Mouse (Mus musculus): ENCODE measurements at regions not wholly inside any gene's neighbourhood (a gene's known extent, or its start where the extent isn't known, plus 50 kb on each side); places are given as distances from the start of the nearest gene placed in this dataset.

DNA sequence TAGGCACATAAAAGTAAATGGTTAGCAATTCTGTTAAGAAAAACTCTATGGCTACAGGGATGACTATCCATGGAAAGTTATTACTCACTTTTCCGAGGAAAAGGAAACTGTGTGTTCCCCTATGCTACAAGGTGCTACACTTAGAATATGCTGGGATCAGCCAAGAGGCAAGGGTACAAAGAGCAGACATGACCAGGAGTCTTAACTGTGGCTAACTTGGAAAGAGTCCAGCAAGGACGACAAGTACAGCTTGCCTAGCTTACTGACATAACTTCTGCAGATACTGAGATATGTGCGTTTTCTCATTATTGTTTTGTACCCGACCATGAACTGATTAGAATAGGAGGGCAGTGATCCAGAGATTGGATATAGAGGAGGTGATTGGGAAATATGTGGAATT is 296.4 kb downstream of the Gm16223 start:
- no peaks in the 10 kb centered on the region for H3K9me3 ChIP-seq (ENCODE audit: control insufficient read depth, low read length)
- H3K36me3 ChIP-seq (ENCODE audit: control insufficient read depth, insufficient read depth, low read length), result no peaks in the 10 kb centered on the region
- H3K4me3 ChIP-seq (ENCODE audit: low read length), result no peak overlapping the region
- 58% methylated on average over 4 of the region's 4 CpGs for WGBS
- no peak overlapping the region for H3K27ac ChIP-seq (ENCODE audit: low read length)
- H3K9ac ChIP-seq (ENCODE audit: low read length), result no peak overlapping the region
- H3K4me1 ChIP-seq (replicated peaks; ENCODE audit: control insufficient read depth, insufficient read depth, low read length), result no peaks in the 10 kb centered on the region
- no peak overlapping the region for H3K4me2 ChIP-seq (ENCODE audit: low read depth, low read length)
- ATAC-seq (ENCODE audit: low read depth), result no peak
- no peaks in the 10 kb centered on the region for H3K27me3 ChIP-seq (ENCODE audit: control insufficient read depth, insufficient read depth, low read depth, low read length)

DNA sequence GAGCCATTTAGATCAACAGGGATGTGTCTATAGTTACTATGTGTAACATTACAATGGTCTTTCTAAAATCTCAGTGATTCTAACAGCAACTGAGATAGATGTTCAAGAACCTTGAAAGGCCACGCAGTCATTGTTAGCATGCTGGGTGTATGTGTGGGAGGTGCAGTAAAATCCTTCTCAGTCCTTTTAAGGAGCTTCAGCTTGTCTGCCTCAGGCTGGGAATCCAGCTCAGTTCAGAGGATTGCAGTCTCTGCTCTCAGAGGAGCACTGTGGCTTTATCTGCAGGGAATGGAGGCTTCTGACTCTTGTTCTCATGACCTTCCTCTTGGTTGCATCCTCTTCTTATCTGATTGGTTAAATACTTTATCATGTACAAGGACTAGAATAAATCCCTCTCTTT is 320.2 kb downstream of the Gm16223 start:
- no peaks in the 10 kb centered on the region for H3K4me1 ChIP-seq (replicated peaks; ENCODE audit: control insufficient read depth, insufficient read depth, low read length)
- no peak overlapping the region for H3K9ac ChIP-seq (ENCODE audit: low read length)
- 64% methylated on average over 1 of the region's 1 CpGs for WGBS
- H3K9me3 ChIP-seq (ENCODE audit: control insufficient read depth, low read length), result no peaks in the 10 kb centered on the region
- no peak overlapping the region for H3K4me2 ChIP-seq (ENCODE audit: low read depth, low read length)
- H3K27me3 ChIP-seq (ENCODE audit: control insufficient read depth, insufficient read depth, low read depth, low read length), result no peaks in the 10 kb centered on the region
- H3K27ac ChIP-seq (ENCODE audit: low read length), result no peak overlapping the region
- H3K4me3 ChIP-seq (ENCODE audit: low read length), result no peak overlapping the region
- H3K36me3 ChIP-seq (ENCODE audit: control insufficient read depth, insufficient read depth, low read length), result no peaks in the 10 kb centered on the region
- ATAC-seq (ENCODE audit: low read depth), result no peak

DNA sequence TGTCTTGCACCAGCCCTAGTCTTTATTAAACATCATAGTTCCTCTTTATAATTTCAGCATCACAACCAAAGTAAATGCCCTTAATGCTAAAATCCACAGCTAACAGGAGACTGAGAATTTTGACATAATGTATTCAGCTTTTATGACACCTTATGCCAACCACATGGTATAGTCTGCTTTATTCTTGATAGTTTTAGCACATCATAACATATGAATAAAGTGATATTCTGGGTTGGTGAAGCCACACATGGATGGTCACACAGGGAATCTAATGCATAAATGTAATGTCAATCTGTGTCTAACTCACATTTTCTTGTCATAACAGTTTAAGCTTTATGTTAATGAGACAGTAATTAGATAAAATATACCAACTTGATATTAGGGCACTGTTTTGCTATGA is 328.9 kb downstream of the Gm16223 start:
- Histone ChIP-seq H3K27me3 (ENCODE audit: control insufficient read depth, insufficient read depth, low read depth, low read length) (no peaks in the 10 kb centered on the region), H3K36me3 (ENCODE audit: control insufficient read depth, insufficient read depth, low read length) (no peaks in the 10 kb centered on the region), H3K9me3 (ENCODE audit: control insufficient read depth, low read length) (no peaks in the 10 kb centered on the region), H3K4me2 (ENCODE audit: low read depth, low read length) (no peak overlapping the region), H3K27ac (ENCODE audit: low read length) (no peak overlapping the region), H3K4me1 (replicated peaks; ENCODE audit: control insufficient read depth, insufficient read depth, low read length) (no peaks in the 10 kb centered on the region), H3K9ac (ENCODE audit: low read length) (no peak overlapping the region), H3K4me3 (ENCODE audit: low read length) (no peak overlapping the region)
- no peak for ATAC-seq (ENCODE audit: low read depth)

DNA sequence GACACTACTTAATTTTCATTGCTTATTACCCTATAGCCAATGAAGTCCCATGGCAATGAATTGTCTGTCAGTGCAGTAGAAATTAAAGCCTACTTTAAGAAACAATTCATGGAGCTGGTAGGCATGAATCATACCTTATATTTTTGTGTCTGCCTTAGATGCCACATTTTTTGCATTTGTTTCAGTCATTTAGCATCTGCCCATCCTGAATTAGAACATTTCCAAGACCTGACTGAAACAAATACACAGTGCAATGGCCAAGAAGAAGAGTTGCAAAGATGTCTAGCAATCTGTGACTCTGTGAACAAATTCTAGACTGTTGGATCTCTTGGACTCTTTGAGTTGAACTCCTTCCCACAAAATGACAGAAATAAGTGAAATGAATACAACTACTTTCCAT is 342.2 kb downstream of the Gm16223 start:
- Histone ChIP-seq H3K36me3 (ENCODE audit: control insufficient read depth, insufficient read depth, low read length) (no peaks in the 10 kb centered on the region), H3K27me3 (ENCODE audit: control insufficient read depth, insufficient read depth, low read depth, low read length) (no peaks in the 10 kb centered on the region), H3K9me3 (ENCODE audit: control insufficient read depth, low read length) (no peaks in the 10 kb centered on the region), H3K4me1 (replicated peaks; ENCODE audit: control insufficient read depth, insufficient read depth, low read length) (no peaks in the 10 kb centered on the region), H3K4me2 (ENCODE audit: low read depth, low read length) (no peak overlapping the region), H3K9ac (ENCODE audit: low read length) (no peak overlapping the region), H3K4me3 (ENCODE audit: low read length) (no peak overlapping the region), H3K27ac (ENCODE audit: low read length) (no peak overlapping the region)
- no peak for ATAC-seq (ENCODE audit: low read depth)

DNA sequence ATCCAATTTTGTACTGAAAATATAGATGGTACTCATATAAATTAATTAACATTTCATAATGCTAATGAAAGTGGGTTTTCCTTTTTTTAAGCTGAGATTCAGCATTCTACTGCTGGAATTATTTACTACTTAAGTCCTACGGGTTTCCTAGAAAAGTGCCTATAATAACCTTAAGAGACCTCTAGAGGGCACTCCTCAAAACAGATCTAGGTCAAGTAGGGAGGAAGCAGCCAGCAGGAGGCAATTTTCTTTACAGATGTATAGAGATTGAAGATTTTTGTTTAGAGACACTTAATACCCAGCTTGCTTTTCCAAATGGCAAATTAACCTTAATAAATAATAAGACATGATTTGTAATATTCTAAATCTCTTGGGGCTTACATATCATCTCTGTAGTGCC is 344.5 kb downstream of the Gm16223 start:
- H3K36me3 ChIP-seq (ENCODE audit: control insufficient read depth, insufficient read depth, low read length), result no peaks in the 10 kb centered on the region
- no peaks in the 10 kb centered on the region for H3K4me1 ChIP-seq (replicated peaks; ENCODE audit: control insufficient read depth, insufficient read depth, low read length)
- no peak overlapping the region for H3K27ac ChIP-seq (ENCODE audit: low read length)
- ATAC-seq (ENCODE audit: low read depth), result no peak
- H3K9ac ChIP-seq (ENCODE audit: low read length), result no peak overlapping the region
- 3% methylated on average over 1 of the region's 1 CpGs for WGBS
- no peak overlapping the region for H3K4me3 ChIP-seq (ENCODE audit: low read length)
- no peaks in the 10 kb centered on the region for H3K9me3 ChIP-seq (ENCODE audit: control insufficient read depth, low read length)
- no peak overlapping the region for H3K4me2 ChIP-seq (ENCODE audit: low read depth, low read length)
- no peaks in the 10 kb centered on the region for H3K27me3 ChIP-seq (ENCODE audit: control insufficient read depth, insufficient read depth, low read depth, low read length)

DNA sequence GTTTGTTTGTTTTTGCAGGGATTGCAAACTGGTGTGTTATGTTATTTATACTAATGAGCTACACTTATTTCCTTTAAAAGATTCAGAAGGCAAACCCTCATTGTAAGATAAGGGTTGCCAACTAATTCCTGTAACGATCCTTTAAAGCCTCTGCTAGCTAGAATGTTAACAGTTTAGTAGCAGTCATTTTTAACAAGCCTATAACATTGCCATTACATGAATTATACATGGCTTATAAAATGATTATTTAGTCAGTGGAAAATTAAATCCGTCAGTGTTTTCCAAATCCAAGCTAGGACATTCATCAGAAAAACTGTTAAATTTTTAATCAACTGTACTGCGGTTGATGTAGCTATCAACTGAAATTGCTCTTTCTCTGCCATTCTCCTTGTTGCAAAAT is 358.1 kb downstream of the Gm16223 start:
- 77% methylated on average over 3 of the region's 3 CpGs for WGBS

DNA sequence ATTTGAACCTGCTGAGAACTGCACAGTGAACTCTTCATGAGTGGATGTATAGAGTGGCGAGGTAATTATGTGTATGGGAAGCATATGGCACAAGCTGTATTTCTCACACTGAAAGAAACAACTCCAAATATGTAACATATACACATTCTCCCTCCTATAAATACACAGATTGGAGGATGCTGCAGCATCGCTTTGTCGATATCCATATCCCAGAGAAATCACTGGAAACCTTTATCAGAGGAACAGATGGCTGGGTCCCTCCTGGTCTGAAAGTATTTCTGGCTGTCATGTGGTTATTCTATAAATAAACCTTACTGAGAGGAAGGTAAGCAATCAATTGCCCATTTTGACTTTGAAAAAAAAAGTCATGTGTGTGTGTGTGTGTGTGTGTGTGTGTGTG is 365.4 kb downstream of the Gm16223 start:
- WGBS, result 78% methylated on average over 3 of the region's 3 CpGs
- H3K27me3 ChIP-seq (ENCODE audit: control insufficient read depth, insufficient read depth, low read depth, low read length), result no peaks in the 10 kb centered on the region
- H3K4me3 ChIP-seq (ENCODE audit: low read length), result no peak overlapping the region
- no peaks in the 10 kb centered on the region for H3K9me3 ChIP-seq (ENCODE audit: control insufficient read depth, low read length)
- no peaks in the 10 kb centered on the region for H3K4me1 ChIP-seq (replicated peaks; ENCODE audit: control insufficient read depth, insufficient read depth, low read length)
- no peak overlapping the region for H3K9ac ChIP-seq (ENCODE audit: low read length)
- ATAC-seq (ENCODE audit: low read depth), result no peak
- H3K36me3 ChIP-seq (ENCODE audit: control insufficient read depth, insufficient read depth, low read length), result no peaks in the 10 kb centered on the region
- H3K27ac ChIP-seq (ENCODE audit: low read length), result no peak overlapping the region
- H3K4me2 ChIP-seq (ENCODE audit: low read depth, low read length), result no peak overlapping the region

More for the DNA sequence above, 358.1 kb downstream of the Gm16223 start:
- no peak overlapping the region for H3K4me3 ChIP-seq (ENCODE audit: low read length)
- H3K36me3 ChIP-seq (ENCODE audit: control insufficient read depth, insufficient read depth, low read length), result no peaks in the 10 kb centered on the region
- no peak overlapping the region for H3K4me2 ChIP-seq (ENCODE audit: low read depth, low read length)
- H3K4me1 ChIP-seq (replicated peaks; ENCODE audit: control insufficient read depth, insufficient read depth, low read length), result no peaks in the 10 kb centered on the region
- no peaks in the 10 kb centered on the region for H3K27me3 ChIP-seq (ENCODE audit: control insufficient read depth, insufficient read depth, low read depth, low read length)
- no peak overlapping the region for H3K27ac ChIP-seq (ENCODE audit: low read length)
- H3K9ac ChIP-seq (ENCODE audit: low read length), result no peak overlapping the region
- ATAC-seq (ENCODE audit: low read depth), result no peak
- H3K9me3 ChIP-seq (ENCODE audit: control insufficient read depth, low read length), result no peaks in the 10 kb centered on the region

DNA sequence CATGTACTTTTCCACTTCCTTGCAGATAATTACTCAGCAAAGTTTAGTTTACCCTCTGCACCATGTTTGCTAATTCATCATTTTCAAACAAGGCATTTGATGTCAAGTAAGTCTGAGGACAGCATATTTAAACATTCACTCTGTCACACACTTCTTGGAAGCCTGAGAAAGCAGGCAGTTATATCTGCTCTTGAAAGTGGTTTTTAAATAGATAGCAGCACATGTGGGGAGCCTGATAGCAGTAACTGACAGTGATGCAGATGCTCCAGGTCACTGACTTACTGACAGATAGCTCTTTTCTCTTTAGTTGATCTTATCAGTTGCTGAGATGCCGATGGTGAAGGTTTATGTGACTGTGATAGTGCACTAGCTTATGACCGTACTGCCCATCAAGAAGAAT is 380.9 kb downstream of the Gm16223 start:
- Histone ChIP-seq H3K4me1 (replicated peaks; ENCODE audit: control insufficient read depth, insufficient read depth, low read length) (no peaks in the 10 kb centered on the region), H3K4me3 (ENCODE audit: low read length) (no peak overlapping the region), H3K9ac (ENCODE audit: low read length) (no peak overlapping the region), H3K27me3 (ENCODE audit: control insufficient read depth, insufficient read depth, low read depth, low read length) (no peaks in the 10 kb centered on the region), H3K36me3 (ENCODE audit: control insufficient read depth, insufficient read depth, low read length) (no peaks in the 10 kb centered on the region), H3K27ac (ENCODE audit: low read length) (no peak overlapping the region), H3K4me2 (ENCODE audit: low read depth, low read length) (no peak overlapping the region), H3K9me3 (ENCODE audit: control insufficient read depth, low read length) (no peaks in the 10 kb centered on the region)
- ATAC-seq (ENCODE audit: low read depth), result no peak
- 25% methylated on average over 2 of the region's 2 CpGs for WGBS

DNA sequence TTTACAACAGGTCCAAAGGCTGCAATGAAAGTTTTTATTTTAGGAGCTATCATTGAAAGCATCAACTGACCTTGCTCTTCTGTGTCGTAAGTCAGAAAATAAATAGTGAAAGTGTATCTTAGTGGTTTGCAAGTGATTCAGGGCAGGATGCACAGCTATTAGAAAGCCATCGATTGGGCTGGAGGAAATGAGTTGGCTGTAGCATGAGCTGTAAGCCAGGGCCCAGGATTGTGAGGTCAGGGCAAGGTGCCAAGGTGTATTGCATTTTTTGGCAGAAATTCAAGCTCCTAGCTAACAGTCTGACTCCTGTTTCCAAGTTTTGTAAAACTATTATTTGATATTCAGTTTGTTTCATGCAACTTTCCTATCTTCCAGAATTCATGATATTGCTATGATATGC is 381.8 kb downstream of the Gm16223 start:
- Histone ChIP-seq H3K27me3 (ENCODE audit: control insufficient read depth, insufficient read depth, low read depth, low read length) (no peaks in the 10 kb centered on the region), H3K4me2 (ENCODE audit: low read depth, low read length) (no peak overlapping the region), H3K27ac (ENCODE audit: low read length) (no peak overlapping the region), H3K4me1 (replicated peaks; ENCODE audit: control insufficient read depth, insufficient read depth, low read length) (no peaks in the 10 kb centered on the region), H3K36me3 (ENCODE audit: control insufficient read depth, insufficient read depth, low read length) (no peaks in the 10 kb centered on the region), H3K9me3 (ENCODE audit: control insufficient read depth, low read length) (no peaks in the 10 kb centered on the region), H3K4me3 (ENCODE audit: low read length) (no peak overlapping the region), H3K9ac (ENCODE audit: low read length) (no peak overlapping the region)
- WGBS, result 48% methylated on average over 2 of the region's 2 CpGs
- ATAC-seq (ENCODE audit: low read depth), result no peak

DNA sequence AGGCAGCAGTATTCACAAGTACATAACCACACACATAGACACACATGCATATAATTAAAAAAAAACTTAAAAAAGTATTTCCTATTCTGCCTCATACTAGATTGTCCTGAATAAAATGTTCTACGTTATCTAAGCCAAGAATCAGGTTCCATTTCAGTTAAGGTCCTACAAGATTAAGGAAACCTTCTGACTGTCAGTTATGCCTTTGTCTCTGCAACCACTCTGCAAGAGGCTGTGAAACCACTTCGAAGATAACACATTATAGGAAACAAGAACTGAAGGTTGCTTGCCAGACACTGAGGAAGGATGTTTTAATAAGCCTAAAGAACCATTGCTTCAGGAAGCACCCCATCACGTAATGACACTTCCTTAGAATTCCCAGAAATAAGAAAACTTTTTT is 385.9 kb downstream of the Gm16223 start:
- H3K27ac ChIP-seq (ENCODE audit: low read length), result no peak overlapping the region
- no peaks in the 10 kb centered on the region for H3K36me3 ChIP-seq (ENCODE audit: control insufficient read depth, insufficient read depth, low read length)
- no peak overlapping the region for H3K4me2 ChIP-seq (ENCODE audit: low read depth, low read length)
- ATAC-seq (ENCODE audit: low read depth), result no peak
- no peak overlapping the region for H3K4me3 ChIP-seq (ENCODE audit: low read length)
- no peaks in the 10 kb centered on the region for H3K4me1 ChIP-seq (replicated peaks; ENCODE audit: control insufficient read depth, insufficient read depth, low read length)
- H3K9me3 ChIP-seq (ENCODE audit: control insufficient read depth, low read length), result no peaks in the 10 kb centered on the region
- no peak overlapping the region for H3K9ac ChIP-seq (ENCODE audit: low read length)
- WGBS, result 49% methylated on average over 3 of the region's 3 CpGs
- H3K27me3 ChIP-seq (ENCODE audit: control insufficient read depth, insufficient read depth, low read depth, low read length), result no peaks in the 10 kb centered on the region
